Mouse (Mus musculus): ENCODE measurements at regions not wholly inside any gene's neighbourhood (a gene's known extent, or its start where the extent isn't known, plus 50 kb on each side); places are given as distances from the start of the nearest gene placed in this dataset.

DNA sequence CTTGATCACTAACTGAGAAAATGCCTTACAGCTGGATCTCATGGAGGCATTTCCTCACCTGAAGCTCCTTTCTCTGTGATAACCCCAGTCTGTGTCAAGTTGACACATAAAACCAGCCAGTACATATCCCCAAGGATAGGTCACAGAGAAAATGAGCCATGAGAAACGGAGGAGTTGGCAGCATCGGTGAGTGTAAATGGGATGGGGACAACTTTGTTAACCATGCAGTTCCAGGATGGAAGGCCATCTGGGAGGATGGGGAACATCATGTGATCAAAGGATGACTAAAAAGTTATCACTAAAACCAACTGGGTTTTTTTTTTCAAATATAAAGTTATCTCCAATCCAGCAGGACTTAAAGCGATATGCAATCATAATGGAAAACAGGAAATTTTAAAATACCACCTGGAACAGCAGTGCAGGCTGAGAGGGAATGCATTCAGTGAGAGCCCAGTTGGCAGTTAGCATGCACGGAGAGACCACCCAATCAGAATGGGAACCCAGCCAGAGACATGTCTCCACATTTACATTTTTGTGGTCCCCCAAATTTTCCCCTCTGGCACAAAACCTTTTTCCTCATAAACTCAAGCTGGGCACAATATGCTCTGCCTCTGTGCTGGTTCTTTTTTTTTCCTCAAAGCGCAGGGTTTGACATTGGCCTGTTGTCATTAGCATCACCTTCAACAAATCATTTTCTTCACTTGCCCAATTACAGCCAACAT, 475.7 kb downstream of the Rapgef2 start:
- no peak for ATAC-seq (replicated peaks; ENCODE audit: low FRiP score, low TSS enrichment, poor library complexity, severe bottlenecking)

GRCm38 (mm10) chr3:78803176-78803575, 483.1 kb downstream of the Rapgef2 start:
- no peak for ATAC-seq (replicated peaks; ENCODE audit: low FRiP score, low TSS enrichment, poor library complexity, severe bottlenecking)

GRCm38 (mm10) chr3:78795951-78796455, 490.3 kb downstream of the Rapgef2 start:
- ATAC-seq (replicated peaks; ENCODE audit: low FRiP score, low TSS enrichment, poor library complexity, severe bottlenecking), result no peak

DNA sequence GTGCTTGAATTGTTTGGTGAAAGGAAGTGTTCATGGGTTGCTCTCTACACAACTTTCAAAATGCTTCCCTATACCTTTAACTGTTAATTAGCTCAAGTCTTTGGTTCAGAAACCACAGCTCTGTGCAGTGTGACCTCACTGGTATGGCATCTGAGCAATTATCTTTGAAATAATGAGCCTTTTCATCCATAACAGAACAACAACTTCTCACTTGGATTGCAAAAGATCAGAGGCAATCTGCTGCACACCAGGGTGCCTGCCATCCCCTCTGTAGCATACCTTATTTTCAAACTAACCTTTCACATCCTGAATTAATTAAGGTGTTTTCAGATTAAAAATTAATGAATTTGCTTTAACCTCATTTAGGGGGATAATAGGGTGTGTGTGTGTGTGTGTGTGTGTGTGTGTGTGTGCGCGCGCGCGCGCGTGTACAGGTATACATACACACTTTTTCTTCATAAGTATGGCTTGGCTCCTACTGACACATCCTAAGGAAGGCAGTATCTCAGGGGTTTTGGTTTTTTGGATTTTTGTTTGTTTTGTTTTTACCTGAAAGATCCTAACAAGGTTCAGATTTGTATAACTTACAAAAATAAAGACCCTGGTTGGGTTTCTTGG, 493.8 kb downstream of the Rapgef2 start:
- no peak for ATAC-seq (replicated peaks; ENCODE audit: low FRiP score, low TSS enrichment, poor library complexity, severe bottlenecking)

GRCm38 (mm10) chr3:78782766-78783165, 503.6 kb downstream of the Rapgef2 start:
- no peak for ATAC-seq (replicated peaks; ENCODE audit: low FRiP score, low TSS enrichment, poor library complexity, severe bottlenecking)

DNA sequence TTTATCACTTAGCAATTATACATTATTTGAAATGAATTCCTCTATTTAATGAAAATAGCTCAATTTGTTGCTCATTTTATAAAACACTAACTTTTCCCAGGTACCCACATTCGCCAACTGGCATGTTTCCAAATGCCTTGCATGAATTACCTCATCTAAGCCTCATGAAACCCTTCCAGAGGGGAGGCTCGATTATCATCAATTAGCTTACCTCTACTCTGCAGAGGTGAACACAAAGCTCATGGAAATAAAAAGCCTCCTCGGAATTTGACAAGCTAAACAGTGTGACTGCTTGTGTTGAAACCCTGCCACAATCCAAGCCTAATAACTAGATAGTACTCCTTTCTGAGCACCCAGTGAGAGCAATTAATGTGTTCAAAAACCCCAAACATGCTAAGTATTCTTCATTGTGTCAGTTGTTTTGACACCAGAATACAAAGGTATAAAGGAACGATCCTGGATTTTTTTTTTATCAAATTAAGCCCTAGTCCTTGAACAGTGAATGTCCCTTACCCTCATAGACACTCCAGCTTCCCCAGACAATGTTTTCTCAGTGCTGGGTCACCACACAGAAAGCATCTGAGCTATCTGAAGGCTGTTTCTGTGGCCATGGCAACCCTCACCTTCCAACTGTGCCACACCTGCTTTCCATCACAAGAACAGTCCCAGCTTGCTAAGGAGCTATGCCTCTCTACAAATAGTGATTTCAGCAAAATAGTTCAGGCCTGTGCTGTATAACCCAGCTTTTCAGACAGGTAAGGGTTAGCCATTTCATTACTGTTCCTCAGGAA, 530.4 kb downstream of the Rapgef2 start:
- ATAC-seq (replicated peaks; ENCODE audit: low FRiP score, low TSS enrichment, poor library complexity, severe bottlenecking), result no peak

GRCm38 (mm10) chr3:78736111-78736510, 550.2 kb downstream of the Rapgef2 start:
- no peak for ATAC-seq (replicated peaks; ENCODE audit: low FRiP score, low TSS enrichment, poor library complexity, severe bottlenecking)

GRCm38 (mm10) chr3:78716691-78717090, 569.6 kb downstream of the Rapgef2 start:
- no peak for ATAC-seq (replicated peaks; ENCODE audit: low FRiP score, low TSS enrichment, poor library complexity, severe bottlenecking)

- no peak for ATAC-seq (replicated peaks; ENCODE audit: low FRiP score, low TSS enrichment, poor library complexity, severe bottlenecking)
These were observed 578.6 kb downstream of the Rapgef2 start for GRCm38 (mm10) chr3:78707687-78708086.

DNA sequence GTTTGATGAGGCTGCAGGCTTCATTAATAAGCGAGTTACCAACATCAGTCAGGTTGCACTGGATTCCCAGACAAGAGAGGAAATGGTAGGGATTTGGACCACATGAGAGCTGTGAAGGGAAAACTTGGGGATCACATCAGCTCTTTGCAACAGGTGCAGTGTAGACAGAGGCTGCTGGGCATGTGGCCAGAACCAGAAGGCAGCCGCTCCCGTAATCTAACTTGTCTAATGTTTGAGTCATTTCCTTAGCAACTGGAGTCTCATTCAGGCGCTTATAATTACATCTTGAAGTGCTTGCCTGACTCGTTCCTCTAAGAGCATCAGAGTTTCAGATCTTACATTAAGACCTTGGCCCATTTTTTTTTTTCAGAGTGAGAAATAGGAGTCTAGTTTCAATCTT, 587.4 kb downstream of the Rapgef2 start:
- ATAC-seq (replicated peaks; ENCODE audit: low FRiP score, low TSS enrichment, poor library complexity, severe bottlenecking), result no peak

DNA sequence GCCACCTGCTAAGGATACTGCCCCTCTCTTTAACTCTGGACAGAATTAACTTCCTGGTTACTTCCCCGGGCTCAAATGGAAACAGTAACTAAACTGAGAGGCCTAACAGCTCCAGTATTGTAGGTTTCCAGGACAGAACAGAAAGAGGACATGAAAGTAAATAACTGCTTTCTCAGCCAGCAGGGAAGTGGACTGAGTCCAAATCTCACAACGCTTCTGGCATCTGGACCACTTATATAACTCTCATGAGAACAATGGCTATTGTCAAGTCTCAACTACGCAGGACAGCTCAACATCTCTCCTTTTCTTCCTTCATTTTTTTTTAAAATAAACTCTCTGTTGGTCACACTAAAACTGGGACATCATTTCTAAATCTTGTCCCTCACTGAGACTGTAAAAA, 594.8 kb downstream of the Rapgef2 start:
- ATAC-seq (replicated peaks; ENCODE audit: low FRiP score, low TSS enrichment, poor library complexity, severe bottlenecking), result no peak

DNA sequence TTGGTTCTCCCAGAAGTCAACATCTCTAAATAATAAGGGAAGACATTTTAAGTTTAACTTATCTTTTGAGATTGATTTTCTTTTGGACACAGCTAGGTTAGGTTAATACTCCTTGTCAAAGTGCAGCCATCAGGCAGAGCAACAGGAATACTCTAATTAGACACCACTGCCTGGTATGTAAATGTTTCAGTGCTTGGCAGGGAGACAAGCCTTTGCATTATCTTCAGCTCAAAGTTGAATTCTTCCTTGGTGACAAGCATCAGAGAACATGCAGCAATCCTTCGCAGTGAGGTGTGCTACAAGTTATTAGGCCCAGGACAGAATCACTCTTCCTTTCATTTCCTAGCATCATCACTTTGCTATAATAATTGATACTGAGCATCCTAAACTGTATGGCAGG, 608.7 kb downstream of the Rapgef2 start:
- ATAC-seq (replicated peaks; ENCODE audit: low FRiP score, low TSS enrichment, poor library complexity, severe bottlenecking), result no peak

- ATAC-seq (replicated peaks; ENCODE audit: low FRiP score, low TSS enrichment, poor library complexity, severe bottlenecking), result no peak
These were observed 609.5 kb downstream of the Rapgef2 start for GRCm38 (mm10) chr3:78676806-78677205.

DNA sequence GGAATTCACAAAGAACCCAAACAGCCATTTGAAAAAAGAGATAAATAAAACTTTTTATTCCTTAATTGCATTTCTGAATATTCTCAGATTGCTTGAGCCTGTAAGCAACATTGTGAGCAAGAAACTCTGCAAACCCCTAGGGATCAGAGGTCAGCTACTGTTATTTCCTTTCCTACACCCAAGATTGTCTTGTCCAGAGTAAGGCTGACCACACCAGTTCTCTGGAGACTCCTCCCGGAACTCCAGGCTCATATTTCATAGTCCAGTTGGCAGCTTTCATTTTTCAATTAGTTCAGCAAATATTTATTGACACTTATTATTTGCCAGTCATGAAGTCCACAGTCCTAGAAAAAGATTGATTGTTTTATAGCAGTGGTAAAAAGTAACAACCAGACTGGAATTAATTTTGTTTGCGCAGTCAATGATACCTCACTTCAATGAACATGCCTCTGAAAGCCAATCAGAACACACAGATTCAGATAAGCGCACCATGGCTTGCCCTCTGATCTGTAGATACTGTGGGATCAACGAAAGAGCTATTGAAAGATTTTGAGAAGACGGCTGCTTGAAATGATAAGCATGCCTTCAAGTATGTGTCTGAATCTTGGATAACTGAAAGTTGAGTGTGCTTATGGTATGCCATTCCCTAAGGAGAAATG, 611.7 kb downstream of the Rapgef2 start:
- no peak for ATAC-seq (replicated peaks; ENCODE audit: low FRiP score, low TSS enrichment, poor library complexity, severe bottlenecking)

- no peak for ATAC-seq (replicated peaks; ENCODE audit: low FRiP score, low TSS enrichment, poor library complexity, severe bottlenecking)
These were observed 618.3 kb downstream of the Rapgef2 start for GRCm38 (mm10) chr3:78668050-78668449.

GRCm38 (mm10) chr3:78667374-78668023, 618.8 kb downstream of the Rapgef2 start:
- no peak for ATAC-seq (replicated peaks; ENCODE audit: low FRiP score, low TSS enrichment, poor library complexity, severe bottlenecking)

- ATAC-seq (replicated peaks; ENCODE audit: low FRiP score, low TSS enrichment, poor library complexity, severe bottlenecking), result no peak
These were observed 638.2 kb downstream of the Rapgef2 start for GRCm38 (mm10) chr3:78648115-78648514.

GRCm38 (mm10) chr3:78635386-78635785, 650.9 kb downstream of the Rapgef2 start:
- no peak for ATAC-seq (replicated peaks; ENCODE audit: low FRiP score, low TSS enrichment, poor library complexity, severe bottlenecking)

DNA sequence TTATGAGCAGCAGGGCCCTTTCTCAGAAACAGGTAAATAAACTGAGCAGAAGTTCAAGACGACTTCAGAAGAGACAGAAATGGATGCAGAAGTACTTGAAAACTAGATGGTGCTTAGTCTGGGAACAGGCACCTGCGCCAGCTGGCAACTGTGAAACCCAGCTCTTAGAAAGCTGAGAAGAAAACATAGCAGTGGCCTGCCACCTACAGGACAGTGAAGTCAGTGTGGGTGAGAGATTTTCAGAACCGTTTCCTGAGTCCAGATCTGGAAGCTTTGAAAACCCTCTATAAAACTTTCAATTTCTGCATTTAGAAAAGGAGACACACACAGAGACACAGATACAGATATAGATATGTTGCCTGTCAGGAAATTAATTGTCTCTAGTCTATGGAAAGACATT, 667.4 kb downstream of the Rapgef2 start:
- ATAC-seq (replicated peaks; ENCODE audit: low FRiP score, low TSS enrichment, poor library complexity, severe bottlenecking), result 0 out of 2 replicates have a peak, but pooled peaks have one; percentile 30

All from megakaryocyte-erythroid progenitor cell, adult 5-6 weeks (primary cell).